Mouse (Mus musculus) embryonic fibroblast, embryonic 13.5 days (primary cell): ENCODE measurements around the gene Map3k1. TPM values are rescaled to one million over a fixed set of nuclear protein-coding genes. Genes with fewer than 3 reads are reported as not detected.

Experiments used
- H3K27ac ChIP-seq: 2 replicates; pipeline ENCODE4 v1.5.1; 2012; ENCODE audit warnings: low read length, control low read depth, inconsistent platforms; ENCODE audit not compliant: insufficient read depth
- H3K4me1 ChIP-seq: 2 replicates; pipeline ENCODE4 v1.6.1; 2011; ENCODE audit warnings: low read length; ENCODE audit not compliant: control insufficient read depth, insufficient read depth
- H3K4me3 ChIP-seq: 2 replicates; pipeline ENCODE4 v1.5.1; 2011; ENCODE audit warnings: mild to moderate bottlenecking, control low read depth, low read length; ENCODE audit not compliant: insufficient read depth
- CTCF ChIP-seq: IDR thresholded peaks from 2 replicates; pipeline ENCODE4 v1.5.1; 2011; ENCODE audit warnings: mild to moderate bottlenecking, control low read depth, low read length, moderate library complexity, borderline replicate concordance; ENCODE audit not compliant: insufficient read depth
- POLR2A ChIP-seq: IDR thresholded peaks from 2 replicates; pipeline ENCODE4 v1.6.1; 2011; ENCODE audit warnings: low read depth, mild to moderate bottlenecking, control low read depth, low read length, moderate library complexity
- polyA plus RNA-seq: library from polyadenylated mRNA; stranded (reverse); fragments of >200 nt; gene quantifications from 2 replicates; pipeline ENCODE4 v1.2.4, GENCODE M21; 2011; ENCODE audit warnings: low read depth; ENCODE audit not compliant: missing spikeins, insufficient read length

Gene Map3k1
- polyA plus RNA-seq, 1 experiment, result 7.0 TPM

DNA sequence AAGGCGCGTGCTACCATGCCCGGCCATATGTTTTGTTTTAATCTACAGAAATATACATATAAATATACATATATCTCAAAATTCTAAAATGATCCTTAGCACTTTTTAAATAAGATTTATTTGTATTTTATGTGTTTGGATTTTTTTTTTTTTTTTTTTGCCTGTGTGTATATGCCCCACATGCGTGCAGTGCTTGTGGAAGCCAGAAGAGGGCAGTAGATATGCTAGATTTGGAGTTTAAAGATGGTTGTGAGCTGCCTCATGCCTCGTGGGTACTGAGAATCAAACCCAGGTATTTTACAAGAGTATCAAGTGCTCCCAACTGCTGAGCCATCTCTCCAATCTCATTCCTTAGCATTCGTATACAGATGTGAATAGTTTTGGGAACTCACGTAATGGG, 6.2 kb upstream of the Map3k1 start:
- Histone ChIP-seq H3K27ac (no peak overlapping the region), H3K4me3 (no peak overlapping the region), H3K4me1 (no peaks in the 10 kb centered on the region)
- TF ChIP-seq CTCF, result no peak
- no peak for TF ChIP-seq POLR2A

DNA sequence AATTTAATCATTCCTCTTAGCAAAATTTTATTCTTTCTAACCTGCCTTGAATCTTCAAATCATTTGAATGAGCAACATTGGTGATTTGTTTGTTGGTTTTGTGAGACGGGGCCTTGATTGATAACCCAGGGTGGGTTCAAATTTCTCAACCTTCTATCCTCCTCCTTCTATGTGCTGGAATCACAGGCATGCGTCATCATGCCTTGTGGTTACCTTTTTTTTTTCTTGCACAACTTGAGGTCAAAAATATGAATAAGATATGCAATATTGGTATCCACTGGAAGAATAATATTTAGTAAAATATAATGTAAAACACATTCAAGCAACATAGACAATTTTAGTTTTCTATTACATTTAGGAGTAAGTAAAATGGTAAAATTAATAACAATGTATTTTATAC, 3.9 kb upstream of the Map3k1 start:
- TF ChIP-seq CTCF (no peak), POLR2A (no peak)

DNA sequence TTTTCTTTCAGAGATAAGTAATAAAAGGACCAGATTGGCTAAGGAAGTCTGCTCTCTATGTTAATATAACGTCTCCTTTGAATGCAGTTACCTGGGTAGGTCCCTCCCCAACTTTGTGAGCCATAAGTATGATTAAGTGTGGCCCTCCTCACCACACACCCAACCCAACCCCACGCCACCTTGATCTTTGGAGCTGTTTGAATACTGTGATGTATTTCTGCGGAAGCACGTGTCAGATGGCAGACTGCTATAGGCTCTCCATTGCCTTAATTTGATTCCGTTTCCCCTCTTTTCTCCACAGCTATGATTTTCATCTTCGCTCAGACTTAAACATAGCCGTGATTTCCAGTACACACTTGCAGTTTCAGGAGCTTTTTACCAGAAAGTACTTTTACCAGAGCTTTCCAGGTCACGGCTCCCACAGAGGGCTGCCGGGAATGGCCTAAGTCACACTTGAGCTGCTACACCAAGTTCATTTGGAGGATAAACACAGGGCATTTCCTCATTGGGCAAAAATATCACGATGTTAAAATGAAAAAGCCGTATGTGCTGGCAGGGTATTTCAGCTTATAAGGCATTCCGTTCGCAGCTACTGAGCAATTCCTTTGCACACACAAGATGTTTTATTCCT, 2.3 kb upstream of the Map3k1 start:
- Histone ChIP-seq H3K4me1 (no peaks in the 10 kb centered on the region), H3K4me3 (no peak overlapping the region), H3K27ac (no peak overlapping the region)
- TF ChIP-seq CTCF (no peak), POLR2A (no peak)

More for the DNA sequence above, 3.9 kb upstream of the Map3k1 start:
- no peak overlapping the region for H3K27ac ChIP-seq
- no peaks in the 10 kb centered on the region for H3K4me1 ChIP-seq
- no peak overlapping the region for H3K4me3 ChIP-seq

DNA sequence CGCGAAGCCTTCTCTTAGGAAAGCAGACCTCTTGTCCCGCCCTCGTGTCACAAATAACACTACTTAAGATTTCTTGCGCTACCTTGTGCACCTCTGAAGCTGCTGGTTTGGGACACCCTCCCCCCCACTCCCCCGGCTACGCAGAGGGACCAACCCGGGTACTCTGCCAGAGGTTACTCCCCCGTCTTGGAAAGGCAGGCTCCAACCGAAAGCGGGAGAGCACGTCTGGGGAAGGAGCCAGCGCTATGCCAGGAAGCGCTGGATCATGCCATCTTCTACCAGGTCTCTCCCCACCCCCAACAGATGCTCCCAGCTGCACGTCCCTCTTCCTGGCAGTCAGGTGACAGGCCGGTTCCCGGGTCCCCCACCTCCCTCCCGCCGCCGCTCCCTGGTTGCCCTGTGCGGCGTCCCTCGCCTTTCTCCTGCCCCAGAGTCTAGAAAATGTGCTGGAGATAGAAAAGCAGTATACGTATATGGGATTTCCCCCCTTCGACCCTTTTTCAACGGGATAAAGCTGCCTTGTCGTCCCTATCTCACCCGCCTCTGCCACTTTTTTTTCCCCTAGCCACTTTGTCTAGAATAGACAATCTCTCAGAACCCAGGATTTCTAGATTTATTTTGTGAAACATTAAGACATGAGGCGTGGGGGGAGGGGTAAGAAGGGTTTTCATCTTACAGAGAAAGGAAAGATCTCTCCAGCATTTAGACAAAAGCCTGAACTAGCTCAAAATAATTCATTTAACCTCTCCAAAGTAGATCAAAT, 854 bp upstream of the Map3k1 start:
- TF ChIP-seq CTCF, result no peak
- no peak for TF ChIP-seq POLR2A

GRCm38 (mm10) chr13:111808387-111808636, 481 bp downstream of the Map3k1 start:
- H3K27ac ChIP-seq, result peak overlapping the region; percentile 27; the same call in 1 of the 2 replicates
- peak overlapping the region; percentile 93 for H3K4me3 ChIP-seq
- H3K4me1 ChIP-seq, result peaks cover 6% of the 10 kb centered on the region
- TF ChIP-seq CTCF (no peak), POLR2A (no peak)

More for the DNA sequence above, 854 bp upstream of the Map3k1 start:
- H3K4me3 ChIP-seq, result peak overlapping the region; percentile 61
- peaks cover 6% of the 10 kb centered on the region for H3K4me1 ChIP-seq
- no peak overlapping the region for H3K27ac ChIP-seq

GRCm38 (mm10) chr13:111807596-111808386, 1.0 kb downstream of the Map3k1 start:
- H3K4me1 ChIP-seq, result peaks cover 6% of the 10 kb centered on the region

GRCm38 (mm10) chr13:111807105-111807595, 1.6 kb downstream of the Map3k1 start:
- Histone ChIP-seq H3K4me3 (peak overlapping the region; percentile 93), H3K4me1 (peaks cover 6% of the 10 kb centered on the region), H3K27ac (no peak overlapping the region)
- TF ChIP-seq POLR2A (no peak), CTCF (no peak)

More at GRCm38 (mm10) chr13:111807596-111808386, 1.0 kb downstream of the Map3k1 start:
- no peak for TF ChIP-seq CTCF
- TF ChIP-seq POLR2A, result no peak
- H3K27ac ChIP-seq, result no peak overlapping the region
- H3K4me3 ChIP-seq, result peak overlapping the region; percentile 93

- H3K4me3 ChIP-seq, result no peak overlapping the region
- H3K4me1 ChIP-seq, result peaks cover 8% of the 10 kb centered on the region
- H3K27ac ChIP-seq, result 0 out of 2 replicates have a peak overlapping the region, but pooled peaks have one; percentile 25
- TF ChIP-seq CTCF (no peak), POLR2A (no peak)
Measured at GRCm38 (mm10) chr13:111805738-111806722, 2.8 kb downstream of the Map3k1 start.

GRCm38 (mm10) chr13:111804951-111805673, 3.7 kb downstream of the Map3k1 start:
- Histone ChIP-seq H3K4me3 (no peak overlapping the region), H3K4me1 (peaks cover 8% of the 10 kb centered on the region), H3K27ac (peak overlapping the region; percentile 62)
- no peak for TF ChIP-seq CTCF
- no peak for TF ChIP-seq POLR2A
